Comparison of ENCODE assay signal across 25 mouse cellular contexts in genomic region chr1:64924283-64924682, GRCm38 (mm10). TPM values are rescaled to one million over a fixed set of nuclear protein-coding genes. Genes with fewer than 3 reads are reported as not detected.
A peak's percentile ranks its signal among the peaks of the same experiment; 100 is the strongest.
DNase-seq lines count a peak whose midpoint lies in the region; ATAC-seq and TF ChIP-seq lines count a peak whose summit lies in the region.
"Had no signal": no experiment of that assay in that cellular context is flagged by ENCODE, and none has a peak within 500 bp of the region (broad histone marks: within the 10 kb centered on the region; RNA-seq: fewer than 3 reads in every experiment).

No protein-coding gene starts in this region.

- no peaks in the 10 kb centered on the region for H3K27me3 ChIP-seq in heart, embryonic 13.5 days (replicated peaks)
- peaks cover 5% of the 10 kb centered on the region for H3K27me3 ChIP-seq in megakaryocyte, embryonic 14.5 days (replicated peaks)
- H3K27me3 ChIP-seq in limb, embryonic 13.5 days: no peaks in the 10 kb centered on the region
- H3K27me3 ChIP-seq: embryonic facial prominence, embryonic 12.5 days; kidney, embryonic 15.5 days; liver, embryonic 13.5 days had no signal

- no peak for TF ChIP-seq POLR2A in brain, embryonic 14.5 days (IDR thresholded peaks at IDR 0.05; ENCODE audit: borderline replicate concordance, extremely low read depth, insufficient read depth, insufficient read length, poor library complexity, severe bottlenecking)

- H3K27ac ChIP-seq in heart, embryonic 13.5 days (replicated peaks): no peak overlapping the region
- no peak overlapping the region for H3K27ac ChIP-seq in limb, embryonic 13.5 days
- H3K27ac ChIP-seq: embryonic facial prominence, embryonic 12.5 days; heart, embryonic 10.5 days; hindbrain, embryonic 12.5 days; kidney, embryonic 15.5 days; liver, embryonic 13.5 days had no signal

- no peak overlapping the region for H3K4me2 ChIP-seq in heart, embryonic 13.5 days
- H3K4me2 ChIP-seq in limb, embryonic 13.5 days (replicated peaks): no peak overlapping the region
- H3K4me2 ChIP-seq: embryonic facial prominence, embryonic 12.5 days; hindbrain, embryonic 12.5 days; kidney, embryonic 15.5 days; liver, embryonic 13.5 days had no signal

- no peak for DNase-seq in heart, postnatal 25 days (ENCODE audit: low spot score)
- DNase-seq in brain, embryonic 14.5 days (ENCODE audit: low read depth): peak; percentile 36
- no peak for DNase-seq in cerebellum, adult 18-20 months
- DNase-seq in testis, postnatal 10 days (ENCODE audit: low spot score): no peak
- DNase-seq: adrenal gland, postnatal 36 days; cerebellum, adult 11-12 months; cerebellum, postnatal 14 days; gastrocnemius, postnatal 10 days; kidney, adult 11 months; kidney, postnatal 36 days; layer of hippocampus, adult 9-11 months; liver, embryonic 13.5 days; lung, adult 2 months; lung, postnatal 14 days; midbrain, embryonic 14.5 days; right cerebral cortex, postnatal 4 days; thymus, adult 2 months had no signal

- intact Hi-C loops in heart, postnatal 25 days (cut with DNase I): loop anchor here (5.0 kb wide), 1 partner anchor 307 kb away; the partner anchor contains the start of gene Mettl21a

- 76% methylated on average over 12 of the region's 12 CpGs for WGBS in heart, embryonic 13.5 days
- WGBS in limb, embryonic 13.5 days: 69% methylated on average over 12 of the region's 12 CpGs

- peak overlapping the region; percentile 47; the same call in 1 of the 2 replicates for H3K9ac ChIP-seq in heart, embryonic 13.5 days
- H3K9ac ChIP-seq in limb, embryonic 13.5 days: peak overlapping the region; percentile 45
- H3K9ac ChIP-seq: embryonic facial prominence, embryonic 12.5 days; hindbrain, embryonic 12.5 days; kidney, embryonic 15.5 days; liver, embryonic 13.5 days had no signal

- no peak for TF ChIP-seq CTCF in brain, embryonic 14.5 days (IDR thresholded peaks at IDR 0.05; ENCODE audit: borderline replicate concordance, extremely low read depth, insufficient read depth, insufficient read length)

- ATAC-seq in heart, embryonic 13.5 days (ENCODE audit: extremely low read depth, insufficient number of reproducible peaks, low FRiP score, low TSS enrichment): no peak
- no peak for ATAC-seq in megakaryocyte, adult 5-6 weeks (ENCODE audit: poor library complexity, severe bottlenecking)
- no peak for ATAC-seq in limb, embryonic 13.5 days (ENCODE audit: low FRiP score, low read depth)

- H3K9me3 ChIP-seq in heart, embryonic 13.5 days: no peaks in the 10 kb centered on the region
- no peaks in the 10 kb centered on the region for H3K9me3 ChIP-seq in megakaryocyte, embryonic 14.5 days
- H3K9me3 ChIP-seq in limb, embryonic 13.5 days: no peaks in the 10 kb centered on the region
- H3K9me3 ChIP-seq: embryonic facial prominence, embryonic 12.5 days; heart, embryonic 10.5 days; hindbrain, embryonic 12.5 days; kidney, embryonic 15.5 days; liver, embryonic 13.5 days had no signal

- H3K36me3 ChIP-seq in heart, embryonic 13.5 days: peaks cover 19% of the 10 kb centered on the region
- peaks cover 9% of the 10 kb centered on the region for H3K36me3 ChIP-seq in megakaryocyte, embryonic 14.5 days (replicated peaks; ENCODE audit: low read length)
- H3K36me3 ChIP-seq in limb, embryonic 13.5 days: peaks cover 11% of the 10 kb centered on the region

- peaks cover 17% of the 10 kb centered on the region for H3K4me1 ChIP-seq in heart, embryonic 13.5 days
- H3K4me1 ChIP-seq in megakaryocyte, embryonic 14.5 days: peaks cover 42% of the 10 kb centered on the region
- H3K4me1 ChIP-seq in limb, embryonic 13.5 days: peaks cover 6% of the 10 kb centered on the region
- H3K4me1 ChIP-seq: embryonic facial prominence, embryonic 12.5 days; liver, embryonic 13.5 days had no signal

- H3K4me3 ChIP-seq in heart, embryonic 13.5 days: no peak overlapping the region
- peak overlapping the region; percentile 4 for H3K4me3 ChIP-seq in megakaryocyte, embryonic 14.5 days (replicated peaks)
- no peak overlapping the region for H3K4me3 ChIP-seq in limb, embryonic 13.5 days
- H3K4me3 ChIP-seq: embryonic facial prominence, embryonic 12.5 days; heart, embryonic 10.5 days; hindbrain, embryonic 12.5 days; kidney, embryonic 15.5 days; liver, embryonic 13.5 days had no signal

RNA-seq across cellular contexts. Expression of gene Plekhm3, which starts 32.3 kb away (rescaled TPM):
- 6.4 and 6.9 TPM in 2 replicates for polyA plus RNA-seq in heart, embryonic 13.5 days (2015; fragmentation: Nextera tagmentation; extraction: Ambion mirVana)
- 1 to 10 TPM; 8.3 to 9.6 TPM for total RNA-seq in heart, postnatal 25 days (2021)
- 0.89 TPM in 1 of 2 replicates, not detected in the other for polyA plus RNA-seq in megakaryocyte, embryonic 14.5 days (2012; ENCODE audit: insufficient read depth, low replicate concordance)
- total RNA-seq in megakaryocyte, adult 5-6 weeks (2015): 38.5 and 40.6 TPM in 2 replicates
- total RNA-seq in megakaryocyte, adult 5-6 weeks (2017): 26.4 and 39.1 TPM in 2 replicates
- 5.3 and 7.4 TPM in 2 replicates for polyA plus RNA-seq in brain, embryonic 14.5 days (2012; rRNA removed)
- polyA plus RNA-seq in limb, embryonic 13.5 days (2015; fragmentation: Nextera tagmentation; extraction: Ambion mirVana): 7.3 and 9.5 TPM in 2 replicates
